9 mouse cellular contexts compared by ENCODE assay signal in genomic region chr7:127946470-127947023, GRCm38 (mm10). TPM values are rescaled to one million over a fixed set of nuclear protein-coding genes. Genes with fewer than 3 reads are reported as not detected.
DNase-seq lines count a peak whose midpoint lies in the region; ATAC-seq and TF ChIP-seq lines count a peak whose summit lies in the region.
"Had no signal": no experiment of that assay in that cellular context is flagged by ENCODE, and none has a peak within 500 bp of the region (broad histone marks: within the 10 kb centered on the region; RNA-seq: fewer than 3 reads in every experiment).

TSS of gene Prss36 (minus strand) at chr7:127946725.

- no peak for DNase-seq in forebrain, embryonic 11.5 days (ENCODE audit: low spot score)
- no peak for DNase-seq in lung, adult 2 months
- no peak for DNase-seq in lung, adult 18-20 months
- no peak for DNase-seq in hindbrain, postnatal 0 days (ENCODE audit: low spot score)
- no peak for DNase-seq in retina, embryonic 14.5 days (ENCODE audit: low spot score)
- DNase-seq in B cell, adult 2 months = no peak

- TF ChIP-seq CTCF in lung, adult 2 months (IDR thresholded peaks at IDR 0.05; ENCODE audit: insufficient read depth, low read length) = no peak
- TF ChIP-seq CTCF in hindbrain, postnatal 0 days (IDR thresholded peaks at IDR 0.05; ENCODE audit: low read depth) = no peak

- ATAC-seq in forebrain, embryonic 11.5 days (replicated peaks; ENCODE audit: low FRiP score) = no peak
- no peak for ATAC-seq in forebrain, embryonic 12.5 days (ENCODE audit: low FRiP score)
- no peak for ATAC-seq in hindbrain, postnatal 0 days
- no peak for ATAC-seq in neural tube, embryonic 15.5 days (ENCODE audit: low FRiP score)

- peaks cover 11% of the 10 kb centered on the region for H3K27me3 ChIP-seq in forebrain, embryonic 11.5 days (ENCODE audit: control insufficient read depth, insufficient read depth, low read length)
- H3K27me3 ChIP-seq in forebrain, embryonic 12.5 days = peaks cover 35% of the 10 kb centered on the region
- H3K27me3 ChIP-seq in hindbrain, postnatal 0 days (ENCODE audit: insufficient read depth, low read length) = peaks cover 25% of the 10 kb centered on the region; the same call in 1 of the 2 replicates
- H3K27me3 ChIP-seq in neural tube, embryonic 15.5 days (replicated peaks) = peaks cover 29% of the 10 kb centered on the region

- H3K4me1 ChIP-seq in forebrain, embryonic 11.5 days (replicated peaks; ENCODE audit: control insufficient read depth, insufficient read depth, low read length) = no peaks in the 10 kb centered on the region
- H3K4me1 ChIP-seq in forebrain, embryonic 12.5 days = no peaks in the 10 kb centered on the region
- no peaks in the 10 kb centered on the region for H3K4me1 ChIP-seq in lung, adult 2 months (ENCODE audit: control insufficient read depth, insufficient read depth, low read length)
- H3K4me1 ChIP-seq in hindbrain, postnatal 0 days (ENCODE audit: insufficient read depth, low read length) = no peaks in the 10 kb centered on the region
- H3K4me1 ChIP-seq in neural tube, embryonic 15.5 days = no peaks in the 10 kb centered on the region

- no peak for TF ChIP-seq POLR2A in lung, adult 2 months (IDR thresholded peaks at IDR 0.05; ENCODE audit: borderline replicate concordance, extremely low read depth, low read depth, low read length)

- H3K9me3 ChIP-seq in forebrain, embryonic 11.5 days (ENCODE audit: control insufficient read depth, low read length) = no peaks in the 10 kb centered on the region
- no peaks in the 10 kb centered on the region for H3K9me3 ChIP-seq in forebrain, embryonic 12.5 days
- H3K9me3 ChIP-seq in hindbrain, postnatal 0 days (ENCODE audit: low read length) = no peaks in the 10 kb centered on the region
- H3K9me3 ChIP-seq in neural tube, embryonic 15.5 days (replicated peaks) = no peaks in the 10 kb centered on the region
- H3K9me3 ChIP-seq: limb, embryonic 13.5 days had no signal

- no peak within 1 kb of the TSS for H3K4me2 ChIP-seq in forebrain, embryonic 11.5 days (ENCODE audit: low read depth, low read length, severe bottlenecking)
- no peak within 1 kb of the TSS for H3K4me2 ChIP-seq in forebrain, embryonic 12.5 days
- no peak within 1 kb of the TSS for H3K4me2 ChIP-seq in hindbrain, postnatal 0 days (ENCODE audit: low read depth, low read length)
- H3K4me2 ChIP-seq in neural tube, embryonic 15.5 days = no peak within 1 kb of the TSS
- H3K4me2 ChIP-seq: limb, embryonic 13.5 days had no signal

- H3K4me3 ChIP-seq in forebrain, embryonic 11.5 days (ENCODE audit: low read depth, low read length) = no peak within 1 kb of the TSS
- no peak within 1 kb of the TSS for H3K4me3 ChIP-seq in forebrain, embryonic 12.5 days (replicated peaks)
- H3K4me3 ChIP-seq in lung, adult 2 months (replicated peaks; ENCODE audit: extremely low read depth, low read depth, low read length) = no peak within 1 kb of the TSS
- H3K4me3 ChIP-seq in hindbrain, postnatal 0 days (ENCODE audit: low read length) = no peak within 1 kb of the TSS
- H3K4me3 ChIP-seq in neural tube, embryonic 15.5 days (replicated peaks) = no peak within 1 kb of the TSS
- H3K4me3 ChIP-seq: limb, embryonic 13.5 days had no signal

- H3K27ac ChIP-seq in forebrain, embryonic 11.5 days (ENCODE audit: low read depth, low read length) = no peak within 1 kb of the TSS
- no peak within 1 kb of the TSS for H3K27ac ChIP-seq in forebrain, embryonic 12.5 days
- no peak within 1 kb of the TSS for H3K27ac ChIP-seq in hindbrain, postnatal 0 days
- H3K27ac ChIP-seq in neural tube, embryonic 15.5 days (replicated peaks) = no peak within 1 kb of the TSS
- H3K27ac ChIP-seq: limb, embryonic 13.5 days had no signal

- no peak within 1 kb of the TSS for H3K9ac ChIP-seq in forebrain, embryonic 11.5 days (ENCODE audit: low read length)
- H3K9ac ChIP-seq in forebrain, embryonic 12.5 days = no peak within 1 kb of the TSS
- no peak within 1 kb of the TSS for H3K9ac ChIP-seq in hindbrain, postnatal 0 days (replicated peaks; ENCODE audit: low read length)
- no peak within 1 kb of the TSS for H3K9ac ChIP-seq in neural tube, embryonic 15.5 days (replicated peaks)
- H3K9ac ChIP-seq: limb, embryonic 13.5 days had no signal

- no peaks in the 10 kb centered on the region for H3K36me3 ChIP-seq in forebrain, embryonic 11.5 days (ENCODE audit: control insufficient read depth, insufficient read depth, low read length)
- H3K36me3 ChIP-seq in forebrain, embryonic 12.5 days (replicated peaks) = no peaks in the 10 kb centered on the region
- no peaks in the 10 kb centered on the region for H3K36me3 ChIP-seq in hindbrain, postnatal 0 days (ENCODE audit: insufficient read depth, low read length)
- no peaks in the 10 kb centered on the region for H3K36me3 ChIP-seq in neural tube, embryonic 15.5 days
- H3K36me3 ChIP-seq: limb, embryonic 13.5 days had no signal

- WGBS in forebrain, embryonic 11.5 days = 75% methylated on average over 6 of the region's 6 CpGs
- WGBS in forebrain, embryonic 12.5 days = 83% methylated on average over 6 of the region's 6 CpGs
- 67% methylated on average over 6 of the region's 6 CpGs for WGBS in lung, adult 2 months
- WGBS in hindbrain, postnatal 0 days = 79% methylated on average over 6 of the region's 6 CpGs
- WGBS in neural tube, embryonic 15.5 days = 75% methylated on average over 6 of the region's 6 CpGs

RNA-seq across cellular contexts. Expression of gene Prss36, which starts in this region (rescaled TPM):
- polyA plus RNA-seq in forebrain, embryonic 11.5 days (2014; fragmentation: Nextera tagmentation; extraction: Ambion mirVana) = 10.4 and 10.7 TPM in 2 replicates
- 8.4 and 9.0 TPM in 2 replicates for polyA plus RNA-seq in forebrain, embryonic 12.5 days (2016; fragmentation: Nextera tagmentation; extraction: Ambion mirVana)
- 14.6 and 17.5 TPM in 2 replicates for polyA plus RNA-seq in lung, adult 2 months (2012; rRNA removed)
- 17.0 and 19.9 TPM in 2 replicates for total RNA-seq in hindbrain, postnatal 0 days (2014; rRNA removed)
- 16.5 and 17.3 TPM in 2 replicates for polyA plus RNA-seq in hindbrain, postnatal 0 days (2015; fragmentation: Nextera tagmentation; extraction: Ambion mirVana)
- 13.9 and 16.2 TPM in 2 replicates for polyA plus RNA-seq in neural tube, embryonic 15.5 days (2015; fragmentation: Nextera tagmentation; extraction: Ambion mirVana)
